Mouse (Mus musculus): ENCODE measurements around the gene Rnf214. TPM values are rescaled to one million over a fixed set of nuclear protein-coding genes. Genes with fewer than 3 reads are reported as not detected.

Rnf214 gene
- polyA plus RNA-seq, 1 experiment from 2014 or later = 36.0 TPM

GRCm38 (mm10) chr9:45845541-45845940 lies 61.2 kb downstream of the Rnf214 start:
- no peak for ATAC-seq
- H3K9me3 ChIP-seq (ENCODE audit: control insufficient read depth, low read length) = no peaks in the 10 kb centered on the region
- H3K27me3 ChIP-seq (replicated peaks; ENCODE audit: control insufficient read depth, insufficient read depth, low read length) = no peaks in the 10 kb centered on the region
- no peak overlapping the region for H3K4me2 ChIP-seq (ENCODE audit: low read depth, low read length)
- H3K9ac ChIP-seq (ENCODE audit: low read depth, low read length) = no peak overlapping the region
- 93% methylated on average over 3 of the region's 3 CpGs for WGBS
- no peak overlapping the region for H3K27ac ChIP-seq (ENCODE audit: low read length)
- H3K36me3 ChIP-seq (ENCODE audit: control insufficient read depth, insufficient read depth, low read length) = no peaks in the 10 kb centered on the region
- no peak overlapping the region for H3K4me3 ChIP-seq (ENCODE audit: low read length)
- peaks cover 23% of the 10 kb centered on the region for H3K4me1 ChIP-seq (ENCODE audit: control insufficient read depth, insufficient read depth, low read length)

- Histone ChIP-seq H3K9ac (ENCODE audit: low read depth, low read length) (no peak overlapping the region), H3K9me3 (ENCODE audit: control insufficient read depth, low read length) (no peaks in the 10 kb centered on the region), H3K27ac (ENCODE audit: low read length) (no peak overlapping the region), H3K36me3 (ENCODE audit: control insufficient read depth, insufficient read depth, low read length) (no peaks in the 10 kb centered on the region), H3K4me3 (ENCODE audit: low read length) (no peak overlapping the region), H3K27me3 (replicated peaks; ENCODE audit: control insufficient read depth, insufficient read depth, low read length) (no peaks in the 10 kb centered on the region), H3K4me2 (ENCODE audit: low read depth, low read length) (no peak overlapping the region), H3K4me1 (ENCODE audit: control insufficient read depth, insufficient read depth, low read length) (peaks cover 24% of the 10 kb centered on the region)
- no peak for ATAC-seq
- WGBS = 92% methylated on average over 1 of the region's 1 CpGs
Observed at GRCm38 (mm10) chr9:45843780-45844179, 62.9 kb downstream of the Rnf214 start.

- Histone ChIP-seq H3K4me2 (ENCODE audit: low read depth, low read length) (no peak overlapping the region), H3K9me3 (ENCODE audit: control insufficient read depth, low read length) (no peaks in the 10 kb centered on the region), H3K27ac (ENCODE audit: low read length) (no peak overlapping the region), H3K9ac (ENCODE audit: low read depth, low read length) (no peak overlapping the region), H3K27me3 (replicated peaks; ENCODE audit: control insufficient read depth, insufficient read depth, low read length) (no peaks in the 10 kb centered on the region), H3K36me3 (ENCODE audit: control insufficient read depth, insufficient read depth, low read length) (no peaks in the 10 kb centered on the region), H3K4me3 (ENCODE audit: low read length) (no peak overlapping the region), H3K4me1 (ENCODE audit: control insufficient read depth, insufficient read depth, low read length) (peaks cover 20% of the 10 kb centered on the region)
- ATAC-seq = no peak
- WGBS = 83% methylated on average over 5 of the region's 5 CpGs
Observed at GRCm38 (mm10) chr9:45843007-45843406, 63.7 kb downstream of the Rnf214 start.

- Histone ChIP-seq H3K4me3 (ENCODE audit: low read length) (no peak overlapping the region), H3K36me3 (ENCODE audit: control insufficient read depth, insufficient read depth, low read length) (no peaks in the 10 kb centered on the region), H3K4me1 (ENCODE audit: control insufficient read depth, insufficient read depth, low read length) (peaks cover 20% of the 10 kb centered on the region), H3K27me3 (replicated peaks; ENCODE audit: control insufficient read depth, insufficient read depth, low read length) (no peaks in the 10 kb centered on the region), H3K9ac (ENCODE audit: low read depth, low read length) (no peak overlapping the region), H3K27ac (ENCODE audit: low read length) (no peak overlapping the region), H3K4me2 (ENCODE audit: low read depth, low read length) (no peak overlapping the region), H3K9me3 (ENCODE audit: control insufficient read depth, low read length) (no peaks in the 10 kb centered on the region)
- 66% methylated on average over 6 of the region's 6 CpGs for WGBS
- ATAC-seq = no peak
Observed at GRCm38 (mm10) chr9:45841458-45841857, 65.3 kb downstream of the Rnf214 start.

- peak overlapping the region; percentile 94; the same call in 1 of the 2 replicates for H3K4me3 ChIP-seq (ENCODE audit: low read length)
- no peaks in the 10 kb centered on the region for H3K9me3 ChIP-seq (ENCODE audit: control insufficient read depth, low read length)
- no peak overlapping the region for H3K27ac ChIP-seq (ENCODE audit: low read length)
- H3K4me1 ChIP-seq (ENCODE audit: control insufficient read depth, insufficient read depth, low read length) = peaks cover 20% of the 10 kb centered on the region
- H3K9ac ChIP-seq (ENCODE audit: low read depth, low read length) = peak overlapping the region; percentile 47
- H3K27me3 ChIP-seq (replicated peaks; ENCODE audit: control insufficient read depth, insufficient read depth, low read length) = no peaks in the 10 kb centered on the region
- peak overlapping the region; percentile 94 for H3K4me2 ChIP-seq (ENCODE audit: low read depth, low read length)
- 60% methylated on average over 5 of the region's 5 CpGs for WGBS
- ATAC-seq = no peak
- H3K36me3 ChIP-seq (ENCODE audit: control insufficient read depth, insufficient read depth, low read length) = no peaks in the 10 kb centered on the region
Observed at GRCm38 (mm10) chr9:45840331-45840730, 66.4 kb downstream of the Rnf214 start.

- Histone ChIP-seq H3K27ac (ENCODE audit: low read length) (no peak overlapping the region), H3K4me3 (ENCODE audit: low read length) (peak overlapping the region; percentile 94), H3K9ac (ENCODE audit: low read depth, low read length) (peak overlapping the region; percentile 47), H3K36me3 (ENCODE audit: control insufficient read depth, insufficient read depth, low read length) (no peaks in the 10 kb centered on the region), H3K9me3 (ENCODE audit: control insufficient read depth, low read length) (no peaks in the 10 kb centered on the region), H3K27me3 (replicated peaks; ENCODE audit: control insufficient read depth, insufficient read depth, low read length) (no peaks in the 10 kb centered on the region), H3K4me2 (ENCODE audit: low read depth, low read length) (peak overlapping the region; percentile 94), H3K4me1 (ENCODE audit: control insufficient read depth, insufficient read depth, low read length) (peaks cover 20% of the 10 kb centered on the region)
- 75% methylated on average over 7 of the region's 7 CpGs for WGBS
- ATAC-seq = no peak
Observed at GRCm38 (mm10) chr9:45839982-45840300, 66.8 kb downstream of the Rnf214 start.

- Histone ChIP-seq H3K4me2 (ENCODE audit: low read depth, low read length) (peak overlapping the region; percentile 94), H3K27me3 (replicated peaks; ENCODE audit: control insufficient read depth, insufficient read depth, low read length) (no peaks in the 10 kb centered on the region), H3K4me3 (ENCODE audit: low read length) (peak overlapping the region; percentile 94), H3K4me1 (ENCODE audit: control insufficient read depth, insufficient read depth, low read length) (peaks cover 20% of the 10 kb centered on the region), H3K36me3 (ENCODE audit: control insufficient read depth, insufficient read depth, low read length) (no peaks in the 10 kb centered on the region), H3K27ac (ENCODE audit: low read length) (peak overlapping the region; percentile 25; the same call in 1 of the 2 replicates), H3K9ac (ENCODE audit: low read depth, low read length) (peak overlapping the region; percentile 92), H3K9me3 (ENCODE audit: control insufficient read depth, low read length) (no peaks in the 10 kb centered on the region)
- peak; percentile 25; the same call in 1 of the 2 replicates for ATAC-seq
- 13% methylated on average over 17 of the region's 17 CpGs for WGBS
Observed at GRCm38 (mm10) chr9:45839139-45839981, 67.4 kb downstream of the Rnf214 start.

GRCm38 (mm10) chr9:45838434-45839138 lies 68.1 kb downstream of the Rnf214 start, which contains the start of gene Bace1:
Gene Bace1, plus strand, starts transcription at chr9:45838580.
- Histone ChIP-seq H3K4me1 (ENCODE audit: control insufficient read depth, insufficient read depth, low read length) (peaks cover 20% of the 10 kb centered on the region), H3K9me3 (ENCODE audit: control insufficient read depth, low read length) (no peaks in the 10 kb centered on the region), H3K9ac (ENCODE audit: low read depth, low read length) (peak within 1 kb of the TSS; percentile 92), H3K27ac (ENCODE audit: low read length) (peak within 1 kb of the TSS; percentile 25; the same call in 1 of the 2 replicates), H3K4me3 (ENCODE audit: low read length) (peak within 1 kb of the TSS; percentile 94), H3K27me3 (replicated peaks; ENCODE audit: control insufficient read depth, insufficient read depth, low read length) (no peaks in the 10 kb centered on the region), H3K4me2 (ENCODE audit: low read depth, low read length) (peak within 1 kb of the TSS; percentile 94), H3K36me3 (ENCODE audit: control insufficient read depth, insufficient read depth, low read length) (no peaks in the 10 kb centered on the region)
- WGBS = 0% methylated on average over 40 of the region's 40 CpGs
- peak; percentile 90 for ATAC-seq

GRCm38 (mm10) chr9:45838069-45838433 lies 68.7 kb downstream of the Rnf214 start:
- H3K9me3 ChIP-seq (ENCODE audit: control insufficient read depth, low read length) = no peaks in the 10 kb centered on the region
- H3K4me3 ChIP-seq (ENCODE audit: low read length) = peak overlapping the region; percentile 94
- ATAC-seq = no peak
- H3K27ac ChIP-seq (ENCODE audit: low read length) = no peak overlapping the region
- no peaks in the 10 kb centered on the region for H3K36me3 ChIP-seq (ENCODE audit: control insufficient read depth, insufficient read depth, low read length)
- H3K4me1 ChIP-seq (ENCODE audit: control insufficient read depth, insufficient read depth, low read length) = peaks cover 20% of the 10 kb centered on the region
- peak overlapping the region; percentile 94 for H3K4me2 ChIP-seq (ENCODE audit: low read depth, low read length)
- no peak overlapping the region for H3K9ac ChIP-seq (ENCODE audit: low read depth, low read length)
- 23% methylated on average over 4 of the region's 4 CpGs for WGBS
- H3K27me3 ChIP-seq (replicated peaks; ENCODE audit: control insufficient read depth, insufficient read depth, low read length) = no peaks in the 10 kb centered on the region
